Mouse (Mus musculus) hindbrain, postnatal 0 days (tissue): ENCODE measurements around the gene Dstyk. TPM values are rescaled to one million over a fixed set of nuclear protein-coding genes. Genes with fewer than 3 reads are reported as not detected.

ENCODE experiments used
- ATAC-seq: fragments of 200-750 bp; cut with Nextera tagmentation; 2 replicates; pipeline ENCODE4 v1.8.0; 2017; ENCODE audit warnings: mild to moderate bottlenecking, moderate TSS enrichment, moderate library complexity
- DNase-seq: peaks from one replicate; pipeline ENCODE4 v3.0.0-alpha.2; 2015; ENCODE audit warnings: low spot score
- H3K27ac ChIP-seq: fragments of 300-500 bp; sonication (generic); 2 replicates; pipeline ENCODE4 v1.5.1; 2014; ENCODE audit warnings: mild to moderate bottlenecking
- H3K27me3 ChIP-seq: fragments of 300-500 bp; sonication (generic); 2 replicates; pipeline ENCODE4 v1.6.1; 2014; ENCODE audit warnings: low read length, mixed read lengths; ENCODE audit not compliant: insufficient read depth
- H3K36me3 ChIP-seq: fragments of 300-500 bp; sonication (generic); 2 replicates; pipeline ENCODE4 v1.6.1; 2014; ENCODE audit warnings: low read length, mixed read lengths; ENCODE audit not compliant: insufficient read depth
- H3K4me1 ChIP-seq: fragments of 300-500 bp; sonication (generic); 2 replicates; pipeline ENCODE4 v1.6.1; 2014; ENCODE audit warnings: antibody characterized with exemption, low read length, mixed read lengths; ENCODE audit not compliant: insufficient read depth
- H3K4me2 ChIP-seq: fragments of 300-500 bp; sonication (generic); 2 replicates; pipeline ENCODE4 v1.6.1; 2014; ENCODE audit warnings: low read depth, mild to moderate bottlenecking, low read length, moderate library complexity, mixed read lengths
- H3K4me3 ChIP-seq: fragments of 300-500 bp; sonication (generic); 2 replicates; pipeline ENCODE4 v1.5.1; 2014; ENCODE audit warnings: low read length
- H3K9ac ChIP-seq: fragments of 300-500 bp; sonication (generic); replicated peaks from 2 replicates; pipeline ENCODE4 v1.6.1; 2014; ENCODE audit warnings: mild to moderate bottlenecking, low read length, moderate library complexity, mixed read lengths
- H3K9me3 ChIP-seq: fragments of 300-500 bp; sonication (generic); 2 replicates; pipeline ENCODE4 v1.6.1; 2016; ENCODE audit warnings: low read length, mixed read lengths
- CTCF ChIP-seq: IDR thresholded peaks from 2 replicates; pipeline ENCODE4 v1.5.1; 2016; ENCODE audit warnings: antibody characterized with exemption, control low read depth, low read depth
- WGBS: fragments of 180-500 bp; shearing (Covaris S2); extraction: QIAGEN DNeasy Blood & Tissue Kit; methylation state at CpG from one replicate; pipeline ENCODE4 v1.1.7; 2014; 5-methylcytosine and 5-hydroxymethylcytosine counted together
- polyA plus RNA-seq: library from polyadenylated mRNA; unstranded; fragments of >200 nt; fragmentation: Nextera tagmentation; extraction: Ambion mirVana; gene quantifications from 2 replicates; pipeline ENCODE4 v1.2.1, GENCODE M21; 2015
- total RNA-seq: library from RNA; depleted of rRNA; stranded (reverse); fragments of >200 nt; gene quantifications from 2 replicates; pipeline ENCODE4 v1.2.3, GENCODE M21; 2014

The Dstyk gene
- total and polyA plus RNA-seq, 2 experiments from 2014 or later: 6.2 to 21.3 TPM

GRCm38 (mm10) chr1:132396705-132397104 lies 20.6 kb upstream of the Dstyk start:
- Histone ChIP-seq H3K9me3 (no peaks in the 10 kb centered on the region), H3K4me3 (no peak overlapping the region), H3K4me2 (no peak overlapping the region), H3K9ac (no peak overlapping the region), H3K27ac (no peak overlapping the region), H3K4me1 (no peaks in the 10 kb centered on the region), H3K36me3 (no peaks in the 10 kb centered on the region), H3K27me3 (no peaks in the 10 kb centered on the region)
- ATAC-seq: no peak
- no peak for TF ChIP-seq CTCF
- no peak for DNase-seq
- WGBS: 69% methylated on average over 2 of the region's 2 CpGs

- no peak for DNase-seq
- Histone ChIP-seq H3K9ac (no peak overlapping the region), H3K4me2 (no peak overlapping the region), H3K4me1 (no peaks in the 10 kb centered on the region), H3K36me3 (no peaks in the 10 kb centered on the region), H3K9me3 (no peaks in the 10 kb centered on the region), H3K27me3 (no peaks in the 10 kb centered on the region), H3K27ac (no peak overlapping the region), H3K4me3 (no peak overlapping the region)
- WGBS: 55% methylated on average over 1 of the region's 1 CpGs
- TF ChIP-seq CTCF: no peak
- ATAC-seq: no peak
Observed at GRCm38 (mm10) chr1:132400538-132400937, 16.8 kb upstream of the Dstyk start.

- Histone ChIP-seq H3K9me3 (no peaks in the 10 kb centered on the region), H3K4me3 (no peak overlapping the region), H3K27ac (no peak overlapping the region), H3K4me1 (no peaks in the 10 kb centered on the region), H3K9ac (no peak overlapping the region), H3K4me2 (no peak overlapping the region), H3K27me3 (no peaks in the 10 kb centered on the region), H3K36me3 (no peaks in the 10 kb centered on the region)
- TF ChIP-seq CTCF: no peak
- 95% methylated on average over 1 of the region's 1 CpGs for WGBS
- ATAC-seq: no peak
- no peak for DNase-seq
Observed at GRCm38 (mm10) chr1:132401843-132402242, 15.5 kb upstream of the Dstyk start.

- Histone ChIP-seq H3K9me3 (no peaks in the 10 kb centered on the region), H3K36me3 (no peaks in the 10 kb centered on the region), H3K27ac (no peak overlapping the region), H3K4me2 (no peak overlapping the region), H3K27me3 (no peaks in the 10 kb centered on the region), H3K4me1 (no peaks in the 10 kb centered on the region), H3K9ac (no peak overlapping the region), H3K4me3 (no peak overlapping the region)
- TF ChIP-seq CTCF: no peak
- no peak for ATAC-seq
- 83% methylated on average over 3 of the region's 3 CpGs for WGBS
- no peak for DNase-seq
Observed at GRCm38 (mm10) chr1:132410657-132411056, 6.7 kb upstream of the Dstyk start.

- TF ChIP-seq CTCF: no peak
- H3K4me3 ChIP-seq: peak overlapping the region; percentile 82; the same call in 1 of the 2 replicates
- H3K27ac ChIP-seq: no peak overlapping the region
- H3K4me1 ChIP-seq: peaks cover 16% of the 10 kb centered on the region
- 61% methylated on average over 8 of the region's 8 CpGs for WGBS
- no peaks in the 10 kb centered on the region for H3K36me3 ChIP-seq
- ATAC-seq: no peak
- H3K9me3 ChIP-seq: no peaks in the 10 kb centered on the region
- DNase-seq: no peak
- H3K9ac ChIP-seq: no peak overlapping the region
- H3K27me3 ChIP-seq: no peaks in the 10 kb centered on the region
- peak overlapping the region; percentile 82 for H3K4me2 ChIP-seq
Observed at GRCm38 (mm10) chr1:132416244-132416942, 962 bp upstream of the Dstyk start.

GRCm38 (mm10) chr1:132416943-132417290 lies 438 bp upstream of the Dstyk start:
- no peak for TF ChIP-seq CTCF
- H3K27me3 ChIP-seq: no peaks in the 10 kb centered on the region
- H3K9me3 ChIP-seq: no peaks in the 10 kb centered on the region
- peak overlapping the region; percentile 91 for H3K27ac ChIP-seq
- H3K36me3 ChIP-seq: no peaks in the 10 kb centered on the region
- DNase-seq: no peak
- WGBS: 20% methylated on average over 6 of the region's 6 CpGs
- no peak for ATAC-seq
- peak overlapping the region; percentile 82 for H3K4me2 ChIP-seq
- peak overlapping the region; percentile 82 for H3K4me3 ChIP-seq
- H3K9ac ChIP-seq: peak overlapping the region; percentile 77
- peaks cover 16% of the 10 kb centered on the region for H3K4me1 ChIP-seq

- ATAC-seq (no peak), DNase-seq (no peak)
- H3K27ac ChIP-seq: no peak overlapping the region
- no peak overlapping the region for H3K4me3 ChIP-seq
- H3K36me3 ChIP-seq: no peaks in the 10 kb centered on the region
- WGBS: 75% methylated on average over 2 of the region's 2 CpGs
- no peaks in the 10 kb centered on the region for H3K9me3 ChIP-seq
- H3K4me2 ChIP-seq: no peak overlapping the region
- H3K9ac ChIP-seq: no peak overlapping the region
- TF ChIP-seq CTCF: no peak
- peaks cover 20% of the 10 kb centered on the region for H3K4me1 ChIP-seq
- H3K27me3 ChIP-seq: no peaks in the 10 kb centered on the region
Observed at GRCm38 (mm10) chr1:132420206-132420605, 2.9 kb downstream of the Dstyk start.
